Mouse (Mus musculus) heart, postnatal 36 days (tissue): ENCODE data around the gene Olfr781. TPM values are rescaled to one million over a fixed set of nuclear protein-coding genes. Genes with fewer than 3 reads are reported as not detected.
"Not testable (repeated sequence)": the region's sequence is repeated elsewhere in the genome, so short reads cannot be mapped to it uniquely, and the experiment has no call there.

Source experiments
- DNase-seq, 2 experiments: peaks; one replicate each; pipeline ENCODE4 v3.0.0; 2021 to 2022
- intact Hi-C: fragments of 180-260 bp; cut with DNase I; formaldehyde crosslinking; loops from one replicate; pipeline ENCODE4 v1.15.1; 2025
- total RNA-seq, 2 experiments: library from RNA; stranded (reverse); gene quantifications; 2 replicates each; pipeline ENCODE4 v1.2.3; 2021

Gene Olfr781
- total RNA-seq = not detected

- DNase-seq = no peak
- intact Hi-C loops = no loop called here
Observed at GRCm38 (mm10) chr10:129328554-129328953, at the start of gene Olfr781. Gene Olfr781, plus strand, starts transcription at chr10:129328854.

GRCm38 (mm10) chr10:129312973-129313372, 15.7 kb upstream of the Olfr781 start:
- intact Hi-C loops, DNase-seq: not testable (repeated sequence)

DNA sequence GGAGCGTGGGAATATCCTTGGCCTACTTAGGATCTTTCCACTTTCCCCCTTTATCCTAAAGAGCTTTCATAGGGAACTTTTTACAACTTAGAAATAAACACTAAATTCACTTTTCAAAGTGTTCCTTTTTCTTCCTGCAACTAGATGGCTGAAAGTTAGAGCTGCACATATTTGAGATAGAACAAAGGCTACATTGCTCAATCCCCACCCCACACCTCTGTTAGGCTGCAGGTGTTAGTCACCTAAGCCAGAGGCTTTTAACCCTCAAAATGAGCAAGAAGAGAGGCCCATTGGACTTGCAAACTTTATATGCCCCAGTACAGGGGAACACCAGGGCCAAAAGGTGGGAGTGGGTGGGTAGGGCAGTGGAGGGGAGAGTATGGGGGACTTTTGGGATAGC, 15.1 kb upstream of the Olfr781 start:
- DNase-seq, intact Hi-C loops: not testable (repeated sequence)

- DNase-seq = no peak
- intact Hi-C loops = no loop called here
Observed at GRCm38 (mm10) chr10:129317817-129318216, 10.8 kb upstream of the Olfr781 start, which contains the start of gene Olfr780. Gene Olfr780, plus strand, starts transcription at chr10:129318117.

DNA sequence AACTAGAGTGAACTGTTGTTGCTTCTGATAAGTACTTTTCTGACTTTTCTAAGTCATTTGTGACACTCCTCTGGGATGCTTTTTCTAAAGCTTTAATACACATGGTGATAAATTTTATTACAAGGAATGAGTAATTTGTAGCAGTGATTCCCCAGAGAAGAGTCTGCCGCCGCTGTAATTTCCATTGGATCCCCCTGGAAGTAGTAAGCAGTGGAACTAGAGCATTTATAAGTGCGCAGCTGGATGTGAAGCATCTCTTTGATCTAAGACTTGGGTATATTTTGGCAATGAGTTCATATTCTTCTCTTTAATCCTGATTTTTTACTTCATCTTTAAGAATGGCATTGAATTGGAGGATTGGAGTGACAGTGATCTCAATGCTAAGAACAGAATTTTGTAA, 19.9 kb downstream of the Olfr781 start, which contains the start of gene Olfr782:
Gene Olfr782, plus strand, starts transcription at position 301 of the 400 bp plus-strand sequence.
- no peak for DNase-seq
- intact Hi-C loops = no loop called here

- intact Hi-C loops, DNase-seq: not testable (repeated sequence)
Observed at GRCm38 (mm10) chr10:129352475-129352874, 23.8 kb downstream of the Olfr781 start.

- intact Hi-C loops, DNase-seq: not testable (repeated sequence)
Observed at GRCm38 (mm10) chr10:129356496-129356895, 27.8 kb downstream of the Olfr781 start.

DNA sequence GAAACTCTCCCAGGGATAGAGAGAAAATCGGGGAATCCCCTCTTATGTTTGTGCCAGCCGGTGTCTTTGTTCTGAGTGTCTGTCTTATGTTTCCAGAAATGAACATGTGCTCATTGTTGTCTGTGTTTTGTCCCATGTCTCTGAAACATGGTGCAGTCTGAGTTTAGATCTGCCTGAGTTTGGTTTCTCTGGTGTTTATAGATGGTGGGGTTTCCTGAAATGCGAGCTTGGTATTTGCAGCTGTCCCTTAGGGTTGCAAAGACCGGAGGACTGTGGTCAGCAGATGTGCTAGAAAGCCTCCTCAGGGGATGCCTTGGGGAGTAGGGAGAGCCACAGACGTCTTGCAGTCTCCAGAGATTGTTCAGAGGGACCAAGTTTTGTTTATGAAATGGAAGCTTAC, 28.7 kb downstream of the Olfr781 start:
- no peak for DNase-seq
- intact Hi-C loops = no loop called here

DNA sequence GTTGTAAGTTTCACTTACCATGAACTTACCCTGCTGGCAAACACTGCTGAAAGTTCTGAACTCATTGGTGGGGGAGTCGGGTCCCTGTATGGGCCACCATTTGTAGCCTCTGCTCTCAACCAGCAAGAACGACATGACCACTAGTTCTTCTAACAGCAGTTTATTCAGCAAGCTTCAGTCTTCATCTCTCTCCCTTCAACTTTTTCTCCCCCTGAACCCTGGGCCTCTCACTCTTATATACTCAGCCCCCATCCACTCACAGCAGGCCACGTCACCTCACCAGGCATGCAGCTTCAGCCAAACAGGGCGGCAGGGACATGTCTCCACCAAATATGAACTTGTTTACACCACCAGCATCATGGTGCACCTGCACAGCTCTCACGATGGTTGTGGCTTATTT, 45.4 kb downstream of the Olfr781 start:
- intact Hi-C loops, DNase-seq: not testable (repeated sequence)

Other genes with a start within 250 kb of the Olfr781 start
- not detected for gene Olfr767, start 245.9 kb upstream of the Olfr781 start, total RNA-seq
- not detected for gene Olfr768, start 229.5 kb upstream of the Olfr781 start, total RNA-seq
- not detected for gene Olfr769, start 211.0 kb upstream of the Olfr781 start, total RNA-seq
- gene Olfr770, start 189.9 kb upstream of the Olfr781 start, total RNA-seq = not detected
- not detected for gene Olfr771, start 164.1 kb upstream of the Olfr781 start, total RNA-seq
- gene Olfr772, start 150.9 kb upstream of the Olfr781 start, total RNA-seq = not detected
- not detected for gene Olfr773, start 141.4 kb upstream of the Olfr781 start, total RNA-seq
- gene Olfr774, start 92.7 kb upstream of the Olfr781 start, total RNA-seq = not detected
- not detected for gene Olfr775, start 80.4 kb upstream of the Olfr781 start, total RNA-seq
- gene Olfr776, start 69.7 kb upstream of the Olfr781 start, total RNA-seq = not detected
- gene Olfr777, start 57.4 kb upstream of the Olfr781 start, total RNA-seq = not detected
- gene Olfr780, start 10.7 kb upstream of the Olfr781 start, total RNA-seq = not detected
- gene Olfr782, start 20.0 kb downstream of the Olfr781 start, total RNA-seq = not detected
- not detected for gene Olfr784, start 55.2 kb downstream of the Olfr781 start, total RNA-seq
- not detected for gene Olfr785, start 76.6 kb downstream of the Olfr781 start, total RNA-seq
- gene Olfr786, start 98.5 kb downstream of the Olfr781 start, total RNA-seq = not detected
- not detected for gene Olfr787, start 133.0 kb downstream of the Olfr781 start, total RNA-seq
- not detected for gene Olfr788, start 142.1 kb downstream of the Olfr781 start, total RNA-seq
- not detected for gene Olfr789, start 155.9 kb downstream of the Olfr781 start, total RNA-seq
- gene Olfr790, start 169.6 kb downstream of the Olfr781 start, total RNA-seq = not detected
- gene Olfr791, start 192.9 kb downstream of the Olfr781 start, total RNA-seq = not detected
- gene Olfr792, start 210.3 kb downstream of the Olfr781 start, total RNA-seq = not detected
- gene Olfr794, start 238.8 kb downstream of the Olfr781 start, total RNA-seq = not detected